Mouse (Mus musculus): ENCODE measurements around the gene Adcy2.

Gene Adcy2

DNA sequence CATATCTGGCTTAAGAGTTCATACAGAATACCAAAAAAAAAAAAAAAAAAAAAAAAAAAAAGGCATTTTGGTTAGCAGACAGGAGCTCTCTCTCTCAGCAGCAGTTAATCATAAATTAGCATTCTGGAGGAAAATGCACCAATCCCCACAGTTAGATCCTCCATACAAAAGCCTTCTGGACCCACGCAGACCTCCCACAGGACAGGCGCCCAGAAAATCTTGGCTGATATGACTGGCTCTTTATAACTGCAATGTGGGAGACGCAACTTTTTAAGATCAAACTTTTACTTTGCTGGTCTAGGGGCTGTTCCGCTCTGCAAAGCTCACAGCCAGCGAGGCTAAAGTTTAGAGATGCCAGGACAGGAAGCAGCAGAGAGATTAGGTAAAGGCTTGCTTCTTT, 37.8 kb downstream of the Adcy2 start:
- in situ Hi-C loops (cut with MboI, MseI): no loop called here

DNA sequence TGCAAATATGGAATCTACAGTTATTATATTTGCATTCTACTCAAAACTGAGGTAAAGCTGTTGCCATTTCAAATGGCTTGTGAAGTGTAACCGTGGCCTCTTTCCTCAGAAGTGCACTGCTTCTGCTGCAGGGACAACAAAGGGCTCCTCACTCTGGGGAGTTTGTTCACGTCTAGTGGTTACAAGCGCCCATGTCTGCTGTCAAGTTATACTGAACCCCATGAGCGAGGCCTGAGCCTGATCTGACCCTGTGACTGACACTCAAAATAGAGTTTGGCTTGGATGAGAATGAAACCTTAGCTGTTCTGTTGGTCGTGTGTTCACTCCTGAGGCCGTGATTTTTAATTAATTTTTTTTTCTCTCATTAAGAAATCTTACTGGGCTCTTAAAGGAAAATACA, 38.8 kb downstream of the Adcy2 start:
- in situ Hi-C loops (cut with MboI, MseI): no loop called here

DNA sequence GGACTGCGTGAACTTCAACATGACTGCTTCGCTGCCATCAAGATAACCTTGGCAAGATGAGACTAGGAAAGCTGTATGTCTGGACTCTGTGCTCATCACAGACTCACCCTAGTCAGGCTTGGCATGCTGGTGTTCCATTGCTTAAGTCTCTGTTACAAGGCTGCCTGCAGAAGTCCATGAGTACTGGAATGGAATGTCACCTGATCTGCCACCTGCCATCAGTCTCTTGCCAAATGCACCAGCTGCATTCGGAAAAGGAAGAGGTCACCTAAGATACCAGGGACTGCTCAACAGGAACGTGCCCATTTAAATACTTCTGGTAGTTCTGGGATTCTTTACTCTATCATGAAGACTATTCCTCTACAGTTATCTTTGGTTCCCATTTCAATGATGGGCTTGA, 39.9 kb downstream of the Adcy2 start:
- in situ Hi-C loops (cut with MboI, MseI): no loop called here

DNA sequence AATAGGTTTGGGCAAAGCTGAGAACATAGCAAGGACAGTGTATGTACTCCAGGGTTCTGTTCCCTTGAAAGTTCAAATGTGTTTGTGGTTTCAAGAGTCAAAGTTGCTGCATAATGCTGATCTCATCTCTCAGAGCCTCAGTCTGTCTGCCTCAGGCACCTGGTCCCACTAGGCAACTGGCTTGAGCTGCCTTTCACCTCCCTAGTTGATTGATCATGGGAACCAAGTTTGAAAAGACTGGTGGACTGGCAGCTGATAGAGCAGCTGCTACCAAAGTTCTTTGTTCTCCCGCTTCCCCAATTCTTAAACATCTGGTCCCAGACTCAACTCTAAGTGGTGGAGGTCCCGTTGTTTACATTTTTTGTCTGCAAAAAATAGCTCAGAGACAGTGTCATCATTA, 56.6 kb downstream of the Adcy2 start:
- in situ Hi-C loops (cut with MboI, MseI): no loop called here

DNA sequence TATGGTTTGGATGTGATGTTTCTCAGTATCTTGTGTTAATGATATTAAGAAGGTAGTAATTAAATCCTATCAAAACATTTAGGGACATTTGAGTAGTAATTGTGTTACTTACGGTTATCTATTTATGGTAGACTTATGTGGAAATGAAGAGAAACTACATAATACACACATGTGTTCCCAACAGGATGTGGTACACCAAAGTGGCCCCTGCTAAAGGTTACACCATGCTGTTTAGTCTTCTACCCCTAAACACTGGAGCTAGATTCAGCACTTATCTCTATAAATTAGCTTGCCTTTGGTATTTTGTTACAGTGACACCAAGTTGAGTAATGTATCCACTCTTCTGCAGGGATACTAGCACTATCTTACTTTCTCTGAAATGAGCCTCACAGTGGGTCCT, 57.9 kb downstream of the Adcy2 start:
- in situ Hi-C loops (cut with MboI, MseI): no loop called here

DNA sequence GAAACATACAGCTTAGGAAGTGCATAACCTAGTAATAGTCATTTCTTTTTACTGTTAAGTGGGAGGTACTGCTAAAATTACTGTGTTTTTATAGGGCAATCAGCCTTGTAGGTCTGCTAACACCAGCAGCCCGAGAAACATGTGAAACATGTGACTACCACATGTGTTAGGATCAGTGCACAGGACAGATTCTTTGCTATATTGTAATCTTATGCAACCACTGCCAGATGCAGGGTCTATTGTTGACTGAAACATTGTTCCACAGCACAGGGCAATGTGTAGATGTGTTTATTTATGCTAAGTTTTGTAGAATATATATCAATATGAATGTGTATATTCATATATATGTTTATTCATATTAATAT, 67.1 kb downstream of the Adcy2 start:
- in situ Hi-C loops (cut with MboI, MseI): no loop called here

DNA sequence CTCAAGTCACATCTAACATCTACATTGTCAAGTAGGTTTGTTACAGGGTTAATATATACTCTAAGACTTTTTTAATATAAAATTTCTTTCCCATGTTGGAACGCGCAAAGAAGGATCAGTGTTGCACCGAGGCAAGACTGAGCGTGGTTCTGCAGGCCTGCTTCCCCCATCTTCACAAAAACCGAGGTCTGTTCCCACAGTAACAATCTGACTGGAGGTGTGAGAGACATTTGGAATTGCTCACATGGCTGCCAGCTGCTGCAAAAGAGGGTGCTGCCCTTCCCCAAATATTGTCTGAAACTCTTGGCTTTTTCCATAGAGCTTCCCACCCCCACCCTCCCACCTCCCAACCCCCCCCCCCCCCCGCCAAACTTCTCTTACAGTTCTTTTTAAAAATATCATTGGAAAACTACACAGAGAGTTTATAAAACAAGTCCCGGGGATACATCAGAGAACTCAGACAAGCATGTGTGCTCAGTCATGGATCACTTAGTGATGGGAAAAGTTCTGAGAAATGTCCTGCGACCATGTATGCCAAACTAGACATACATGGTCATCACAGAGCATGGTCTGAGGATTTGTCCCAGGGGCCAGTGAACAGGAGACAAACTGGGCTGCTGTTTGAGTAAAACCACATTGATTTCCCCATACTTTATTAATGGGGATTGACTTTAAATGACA, 67.6 kb downstream of the Adcy2 start:
- in situ Hi-C loops (cut with MboI, MseI): no loop called here

DNA sequence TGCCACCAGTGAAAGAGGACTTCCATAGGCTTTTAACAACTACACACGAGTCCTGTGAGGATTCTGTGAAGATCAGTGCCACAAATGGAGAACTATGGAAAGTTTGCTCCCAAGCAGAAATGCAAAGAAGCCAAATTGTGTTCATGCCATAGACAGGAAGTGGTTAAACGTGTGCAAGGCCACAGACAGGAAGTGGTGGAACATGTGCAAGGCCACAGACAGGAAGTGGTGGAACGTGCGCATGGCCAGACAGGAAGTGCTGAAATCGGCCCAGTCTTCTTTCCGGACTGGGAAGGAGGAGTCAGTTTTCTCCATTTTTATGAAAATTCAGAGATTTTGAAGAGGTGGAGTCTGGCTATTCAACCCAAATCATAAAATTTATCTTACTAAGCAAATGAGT, 70.9 kb downstream of the Adcy2 start:
- in situ Hi-C loops (cut with MboI, MseI): loop anchor here (10.0 kb wide), 1 partner anchor 1736 kb away; no protein-coding TSS in a partner anchor

DNA sequence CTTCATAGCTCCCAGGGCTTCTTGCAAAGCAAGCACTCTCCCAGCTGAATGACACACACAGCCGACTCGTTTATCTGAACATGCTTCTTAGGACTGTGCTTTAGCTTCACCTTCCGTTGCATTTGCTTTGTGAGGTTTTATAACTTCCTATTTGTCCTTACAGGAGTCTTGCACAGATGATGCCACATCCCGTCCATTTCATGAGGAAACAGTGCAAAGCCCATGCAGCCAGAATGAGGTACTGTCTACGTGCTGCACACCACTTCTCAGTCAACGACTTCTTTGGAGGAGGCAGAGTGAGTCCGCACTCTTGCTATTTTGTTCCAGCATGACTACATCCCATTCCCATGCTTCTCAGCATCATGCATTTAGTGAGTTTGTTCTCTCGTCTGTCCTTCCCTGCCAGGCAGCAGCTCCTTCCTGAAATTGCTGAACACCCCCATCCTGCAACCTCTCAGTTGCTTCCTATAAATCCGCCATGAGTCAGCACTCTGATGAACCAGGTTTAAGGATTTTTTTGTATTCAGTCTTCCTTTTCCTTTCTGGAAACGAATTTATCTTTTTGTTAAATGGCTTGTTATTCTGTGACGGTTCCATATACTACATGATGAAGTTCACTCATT, 85.6 kb downstream of the Adcy2 start:
- in situ Hi-C loops (cut with MboI, MseI): no loop called here

DNA sequence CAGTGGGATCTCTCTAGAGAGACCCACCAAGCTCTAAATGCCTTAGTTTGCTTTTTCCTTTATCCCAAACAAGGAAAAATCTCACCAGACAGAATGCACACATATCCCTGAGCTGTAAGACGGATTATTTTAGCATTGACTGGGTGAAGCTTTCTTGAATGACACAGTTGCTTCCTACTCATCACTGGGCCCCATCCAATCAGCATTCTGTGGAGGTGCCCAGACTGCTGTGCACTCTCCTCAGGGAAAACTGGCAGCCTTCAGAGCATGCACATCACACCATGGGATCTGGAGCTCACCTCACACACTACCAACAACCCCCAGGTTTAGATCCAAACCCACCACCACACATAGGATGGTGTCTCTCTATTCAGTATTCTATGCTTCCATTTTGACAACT, 92.7 kb downstream of the Adcy2 start:
- in situ Hi-C loops (cut with MboI, MseI): no loop called here

DNA sequence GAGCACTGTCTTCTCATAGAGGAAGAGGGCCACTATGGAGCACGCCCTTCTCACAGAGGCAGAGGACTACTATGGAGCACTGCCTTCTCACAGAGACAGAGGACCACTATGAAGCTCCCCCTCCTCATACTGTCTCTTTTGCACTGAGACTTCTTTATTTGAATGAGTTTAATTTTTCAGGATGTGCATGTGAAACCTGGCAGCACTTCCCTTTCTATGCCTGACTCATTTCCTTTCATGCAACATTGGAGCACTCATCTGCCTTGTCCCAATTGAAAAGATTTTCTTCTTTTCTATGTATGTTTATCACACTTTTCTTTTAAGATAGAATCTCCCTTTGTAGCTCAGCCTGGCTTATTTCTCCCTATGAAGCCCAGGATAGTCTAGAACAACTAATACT, 96.6 kb downstream of the Adcy2 start:
- in situ Hi-C loops (cut with MboI, MseI): no loop called here

DNA sequence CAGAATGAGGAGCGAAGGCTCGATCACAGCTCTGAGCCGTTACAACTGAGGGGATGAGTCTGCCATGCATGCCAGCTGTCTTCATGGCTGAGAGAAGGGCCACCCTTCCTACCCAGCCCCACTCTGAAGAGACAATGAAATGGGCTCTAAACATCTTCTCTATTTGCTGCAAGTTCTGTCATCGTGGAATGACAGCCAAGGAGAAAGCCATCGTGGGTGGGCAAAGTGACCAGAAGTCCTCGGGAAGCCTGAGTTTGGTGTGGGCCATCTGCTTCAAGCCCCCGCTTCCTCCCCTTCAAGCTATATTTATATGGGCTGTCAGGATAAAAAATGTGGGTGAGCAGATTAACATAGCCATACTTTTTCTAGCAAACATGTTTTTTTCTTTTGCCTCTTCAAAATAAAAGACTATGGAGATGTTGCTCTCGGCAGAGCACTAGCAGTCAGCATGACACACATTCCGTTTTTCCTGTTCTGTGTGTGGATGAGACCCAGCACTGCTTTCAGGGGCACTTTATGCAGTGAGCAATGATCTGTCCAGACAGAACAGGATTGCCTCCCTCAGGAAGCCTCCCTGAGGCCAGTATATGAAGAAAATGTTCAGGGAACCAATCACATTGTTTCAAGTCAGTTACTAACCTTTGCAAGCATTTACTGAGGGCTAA, 109.3 kb downstream of the Adcy2 start:
- in situ Hi-C loops (cut with MboI, MseI): no loop called here

DNA sequence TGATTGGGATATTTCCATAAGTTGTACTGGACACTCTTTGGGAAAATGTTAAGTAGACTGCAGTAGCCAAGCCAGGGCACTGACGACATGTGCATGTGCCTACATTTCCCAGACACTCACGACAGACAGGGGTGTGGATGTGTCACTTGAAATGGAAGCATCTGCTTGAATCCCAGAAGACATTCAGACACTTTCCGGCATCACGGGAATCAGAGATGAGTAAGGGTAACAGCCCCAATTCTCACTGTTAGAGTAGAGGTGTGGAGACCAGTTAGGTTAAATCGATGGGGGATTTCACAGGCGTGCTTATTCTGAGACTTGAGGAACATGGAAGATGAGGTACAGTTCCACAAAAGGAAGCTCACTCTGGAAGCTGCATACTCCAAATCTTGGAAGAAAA, 130.6 kb downstream of the Adcy2 start:
- in situ Hi-C loops (cut with MboI, MseI): no loop called here

DNA sequence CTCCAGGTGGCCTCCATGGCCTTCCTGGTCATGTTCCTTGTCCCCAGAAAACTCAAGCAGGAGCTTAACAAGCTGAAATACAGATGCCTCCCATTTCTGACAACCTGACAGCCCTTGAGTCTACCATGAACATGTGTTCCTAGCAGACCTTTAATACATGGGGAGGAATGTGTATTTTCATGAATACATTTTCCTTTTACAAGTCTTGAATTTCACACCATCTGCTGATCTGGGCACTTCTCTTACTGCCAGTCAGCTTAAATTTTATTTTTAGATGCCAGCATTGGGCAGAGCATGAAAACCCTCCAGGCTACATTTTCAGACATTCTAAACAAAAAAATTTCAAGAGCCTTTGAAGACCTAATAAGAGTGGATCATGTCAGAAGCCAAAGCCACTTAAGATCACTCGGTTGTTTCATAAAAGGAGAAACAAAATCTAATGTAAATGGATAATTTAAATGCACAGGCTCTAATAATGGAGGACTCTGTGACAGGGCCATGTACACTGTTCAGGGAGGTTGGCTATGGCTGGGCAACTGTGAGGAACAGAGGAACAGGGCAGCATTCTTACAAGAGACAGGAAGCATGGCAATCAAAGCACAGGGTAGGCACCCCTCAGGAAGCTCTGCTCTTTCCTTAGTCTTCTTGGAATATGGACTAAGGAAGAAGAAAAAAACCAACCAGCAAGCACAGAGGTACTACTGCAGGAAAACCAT, 131.2 kb downstream of the Adcy2 start:
- in situ Hi-C loops (cut with MboI, MseI): no loop called here

DNA sequence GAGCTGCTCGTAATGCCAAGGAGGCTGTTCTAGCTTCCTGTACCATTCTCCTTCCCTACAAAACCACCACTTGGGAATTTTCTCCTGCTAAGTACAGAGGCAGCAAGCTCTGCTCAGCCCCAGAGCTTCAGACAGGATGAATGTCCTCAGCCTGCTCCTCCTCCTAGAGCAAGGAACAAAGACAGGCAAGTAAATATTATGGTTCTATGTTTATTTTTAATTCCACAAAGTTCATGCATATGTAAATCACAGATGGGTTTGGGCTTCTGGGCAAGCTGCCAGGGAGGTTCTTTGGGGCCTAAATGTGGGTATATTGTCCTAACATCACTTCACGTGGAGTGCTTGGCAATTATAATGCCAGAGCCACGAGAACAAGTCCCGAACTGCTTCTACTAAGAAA, 139.3 kb downstream of the Adcy2 start:
- in situ Hi-C loops (cut with MboI, MseI): no loop called here

DNA sequence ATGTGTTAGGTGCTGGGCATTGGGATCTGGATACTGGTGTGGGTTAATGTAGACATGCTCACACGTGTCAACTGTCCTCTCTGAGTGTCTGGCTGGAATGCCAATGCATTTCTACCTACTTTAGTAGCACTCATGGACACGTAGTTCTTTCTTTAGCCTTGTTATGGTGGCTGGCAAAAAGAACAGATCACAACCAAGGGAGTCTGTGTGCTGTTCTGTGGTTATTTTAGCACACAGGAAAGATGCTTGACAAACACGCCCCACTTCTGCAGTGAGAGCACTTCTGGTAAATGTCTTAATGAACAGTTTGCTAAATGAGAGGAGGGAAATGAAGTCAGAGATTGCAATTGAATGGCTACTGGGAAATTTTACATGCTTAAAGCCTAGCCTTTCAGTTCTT, 151.1 kb downstream of the Adcy2 start:
- in situ Hi-C loops (cut with MboI, MseI): no loop called here

DNA sequence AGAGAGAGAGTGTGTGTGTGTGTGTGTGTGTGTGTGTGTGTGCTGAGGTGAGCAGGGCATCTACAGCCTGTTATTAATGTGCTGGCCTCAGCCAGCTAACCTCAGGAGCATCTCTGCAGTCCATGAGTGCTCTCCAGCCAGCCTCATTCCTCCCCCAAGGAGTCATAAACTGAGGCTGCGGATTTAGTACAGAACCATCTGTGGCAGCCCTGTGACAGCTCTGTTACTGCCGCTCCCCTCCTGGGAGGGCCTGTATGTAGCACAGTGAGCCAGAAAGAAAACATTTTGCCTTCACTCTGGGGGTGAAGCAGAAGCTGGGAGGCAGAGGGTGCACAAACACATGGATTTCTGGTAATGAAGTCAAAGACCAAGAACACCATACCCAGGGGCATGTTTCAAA, 159.8 kb downstream of the Adcy2 start:
- in situ Hi-C loops (cut with MboI, MseI): loop anchor here (10.0 kb wide), 1 partner anchor 835 kb away; no protein-coding TSS in a partner anchor

DNA sequence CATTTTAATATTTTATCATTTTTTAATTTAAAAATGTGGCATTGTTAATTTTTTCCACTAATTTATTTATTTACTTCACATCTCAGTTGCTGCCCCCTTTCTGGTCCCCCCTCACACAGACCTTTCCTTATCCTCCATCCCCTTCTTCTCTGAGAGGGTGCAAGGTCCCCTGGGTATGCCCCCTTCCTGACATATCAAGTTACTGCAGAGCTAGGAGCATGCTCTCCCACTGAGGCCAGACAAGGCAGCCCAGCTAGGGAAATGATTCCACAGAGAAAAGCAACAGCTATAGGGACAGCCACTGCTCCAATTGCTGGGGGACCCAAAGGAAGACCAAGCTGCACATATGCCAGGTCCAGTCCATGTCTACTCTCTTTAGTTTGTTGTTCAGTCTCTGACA, 163.2 kb downstream of the Adcy2 start:
- in situ Hi-C loops (cut with MboI, MseI): loop anchor here (10.0 kb wide), 1 partner anchor 839 kb away; no protein-coding TSS in a partner anchor

DNA sequence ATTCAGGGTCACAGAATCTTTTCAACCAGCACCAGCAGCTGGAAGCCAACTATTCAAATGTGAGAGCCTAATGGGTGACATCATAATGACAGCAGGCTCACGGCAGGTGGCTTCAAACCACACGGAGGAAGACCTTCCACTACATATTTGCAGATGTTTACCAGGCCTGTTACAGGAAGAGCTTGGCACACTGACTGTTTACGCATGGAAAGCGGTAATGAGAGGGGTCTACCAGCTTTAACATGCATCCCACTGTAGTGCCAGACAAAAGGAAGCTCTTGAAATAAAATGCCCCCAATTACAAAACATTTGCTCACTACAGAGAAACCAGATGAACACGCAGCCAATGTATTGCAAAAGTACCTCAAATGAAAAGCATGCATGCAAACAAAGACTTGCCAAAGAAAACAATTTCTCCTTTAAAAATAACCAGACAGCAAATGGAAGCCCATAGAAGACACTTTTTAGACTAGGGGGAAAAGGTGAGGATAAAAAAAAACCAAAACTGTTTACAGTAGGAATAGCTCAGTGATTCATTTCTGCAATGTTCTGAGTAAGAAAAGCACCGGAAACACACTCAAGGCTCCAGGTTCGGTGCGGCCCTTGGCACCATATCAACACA, 163.8 kb downstream of the Adcy2 start:
- in situ Hi-C loops (cut with MboI, MseI): loop anchor here (10.0 kb wide), 1 partner anchor 839 kb away; no protein-coding TSS in a partner anchor

DNA sequence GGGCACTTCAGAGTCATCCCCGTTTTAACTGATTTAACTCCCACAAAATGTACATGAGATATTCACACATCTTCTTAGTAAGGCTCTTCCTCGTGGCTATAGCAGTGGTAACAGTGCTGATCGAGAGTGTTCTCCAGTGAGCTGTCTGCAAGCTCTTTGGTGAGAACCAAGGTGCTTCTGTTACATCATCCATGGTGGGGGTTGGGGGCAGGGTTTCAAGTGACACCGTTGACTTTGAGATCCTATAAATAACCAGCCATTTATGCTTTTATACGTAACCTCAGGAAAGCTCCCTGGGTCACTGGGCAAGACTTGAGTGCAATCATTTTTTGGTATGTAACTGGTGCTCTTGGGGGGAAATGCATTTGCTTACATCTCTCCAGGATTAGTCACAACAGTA, 167.2 kb downstream of the Adcy2 start:
- in situ Hi-C loops (cut with MboI, MseI): loop anchor here (10.0 kb wide), 1 partner anchor 843 kb away; no protein-coding TSS in a partner anchor

DNA sequence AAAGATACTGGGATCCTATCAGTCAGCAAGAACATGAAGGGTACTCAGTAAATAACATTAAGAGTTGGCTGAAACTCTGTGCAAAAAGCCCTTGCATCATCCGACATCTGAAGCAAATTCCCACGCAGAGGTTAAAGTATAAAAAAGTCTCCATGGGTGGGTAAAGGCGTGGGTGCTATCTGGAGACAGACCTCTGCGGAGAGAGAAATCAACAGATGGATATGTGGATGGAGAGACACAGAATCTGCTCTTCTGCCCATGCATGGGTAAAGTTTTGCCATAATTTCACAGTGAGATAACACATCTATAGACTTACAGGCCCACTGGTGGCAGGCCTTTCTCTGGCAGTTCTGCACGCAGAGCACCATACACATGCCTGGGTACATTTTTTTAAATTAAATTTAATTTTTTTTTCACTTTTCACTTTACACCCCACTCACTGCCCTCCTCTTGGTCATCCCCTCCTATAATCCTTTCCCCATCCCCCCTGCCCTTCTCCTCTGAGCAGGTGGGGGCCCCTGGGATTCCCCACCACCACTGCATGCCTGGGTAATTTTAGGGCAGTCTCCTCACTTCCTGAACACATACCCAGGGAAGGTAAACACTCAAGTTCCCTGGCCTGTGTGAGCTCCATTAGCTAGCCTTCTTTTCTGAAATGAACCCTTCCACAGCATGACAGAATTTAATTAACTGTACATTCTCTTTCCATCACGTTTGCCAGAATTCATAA, 169.1 kb downstream of the Adcy2 start:
- in situ Hi-C loops (cut with MboI, MseI): loop anchor here (10.0 kb wide), 1 partner anchor 845 kb away; no protein-coding TSS in a partner anchor

Measured in T-helper 2 cell (primary cell).